Mouse (Mus musculus) forebrain, embryonic 16.5 days (tissue): ENCODE data around the gene Pcmtd2. TPM values are rescaled to one million over a fixed set of nuclear protein-coding genes. Genes with fewer than 3 reads are reported as not detected.

Experiments used
- ATAC-seq: fragments of 200-750 bp; cut with Nextera tagmentation; 2 replicates; pipeline ENCODE4 v1.8.0; 2017; ENCODE audit warnings: mild to moderate bottlenecking, moderate library complexity
- H3K27ac ChIP-seq: fragments of 300-500 bp; sonication (generic); 2 replicates; pipeline ENCODE4 v1.5.1; 2014; ENCODE audit warnings: low read length, control low read depth
- H3K27me3 ChIP-seq: fragments of 300-500 bp; sonication (generic); replicated peaks from 2 replicates; pipeline ENCODE4 v1.6.1; 2014; ENCODE audit warnings: low read length; ENCODE audit not compliant: control insufficient read depth, insufficient read depth
- H3K36me3 ChIP-seq: fragments of 300-500 bp; sonication (generic); 2 replicates; pipeline ENCODE4 v1.6.1; 2014; ENCODE audit not compliant: control insufficient read depth, insufficient read depth
- H3K4me1 ChIP-seq: fragments of 300-500 bp; sonication (generic); replicated peaks from 2 replicates; pipeline ENCODE4 v1.6.1; 2014; ENCODE audit warnings: low read length; ENCODE audit not compliant: control insufficient read depth, insufficient read depth
- H3K4me2 ChIP-seq: fragments of 300-500 bp; sonication (generic); 2 replicates; pipeline ENCODE4 v1.6.1; 2014; ENCODE audit warnings: mild to moderate bottlenecking, low read length, control low read depth
- H3K4me3 ChIP-seq: fragments of 300-500 bp; sonication (generic); replicated peaks from 2 replicates; pipeline ENCODE4 v1.5.1; 2014; ENCODE audit warnings: mild to moderate bottlenecking, low read length, control low read depth
- H3K9ac ChIP-seq: fragments of 300-500 bp; sonication (generic); replicated peaks from 2 replicates; pipeline ENCODE4 v1.6.1; 2014; ENCODE audit warnings: low read depth, low read length, control low read depth
- H3K9me3 ChIP-seq: fragments of 300-500 bp; sonication (generic); 2 replicates; pipeline ENCODE4 v1.6.1; 2016; ENCODE audit warnings: low read length; ENCODE audit not compliant: control insufficient read depth
- WGBS: fragments of 180-500 bp; shearing (Covaris S2); extraction: QIAGEN DNeasy Blood & Tissue Kit; methylation state at CpG from one replicate; pipeline ENCODE4 v1.1.7; 2014; 5-methylcytosine and 5-hydroxymethylcytosine counted together
- polyA plus RNA-seq: library from polyadenylated mRNA; unstranded; fragments of >200 nt; fragmentation: Nextera tagmentation; extraction: Ambion mirVana; gene quantifications from 2 replicates; pipeline ENCODE4 v1.2.1, GENCODE M21; 2015

The Pcmtd2 gene
- polyA plus RNA-seq, 1 experiment from 2014 or later, result 48.4 TPM

DNA sequence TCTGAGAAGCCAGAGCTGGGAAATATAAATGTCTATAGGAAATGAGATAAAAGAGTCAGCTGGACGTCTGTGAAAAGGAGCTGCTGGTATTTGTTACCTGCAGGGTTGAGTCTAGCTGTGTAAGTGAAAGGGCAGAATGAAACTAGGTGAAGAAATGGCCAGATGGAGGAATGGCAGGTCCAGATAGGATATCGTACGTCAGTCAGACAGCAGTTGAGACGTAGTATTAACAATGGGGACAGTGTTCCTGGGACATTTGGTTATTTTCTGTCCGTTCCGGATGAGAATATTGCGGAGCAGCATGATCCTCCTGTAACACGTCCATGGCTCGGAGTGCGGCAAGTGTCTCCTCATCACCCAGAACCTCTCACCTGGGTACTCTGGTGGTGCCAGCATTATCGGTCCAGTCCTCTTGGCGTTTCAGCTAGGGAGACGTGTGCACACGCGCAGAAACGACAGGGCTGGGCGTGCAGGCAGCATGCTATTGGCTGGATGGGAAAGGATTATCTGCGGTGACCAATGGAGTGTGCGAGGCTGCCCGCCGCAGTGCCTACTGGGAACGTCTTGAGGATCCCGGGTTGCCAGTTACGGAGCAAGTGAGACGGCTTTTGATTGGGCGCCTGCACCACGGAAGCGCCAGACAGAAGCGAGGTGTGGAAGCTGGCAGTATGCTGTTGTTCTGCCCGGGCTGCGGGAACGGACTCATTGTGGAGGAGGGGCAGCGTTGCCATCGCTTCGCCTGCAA, 26.3 kb downstream of the Pcmtd2 start, which contains the start of gene Polr3k:
Polr3k (plus strand) TSS at position 547 of the 745 bp plus-strand sequence.
- Histone ChIP-seq H3K4me1 (peaks cover 26% of the 10 kb centered on the region), H3K9ac (peak within 1 kb of the TSS; percentile 91), H3K27ac (peak within 1 kb of the TSS; percentile 93), H3K9me3 (no peaks in the 10 kb centered on the region), H3K4me3 (peak within 1 kb of the TSS; percentile 82), H3K27me3 (no peaks in the 10 kb centered on the region), H3K4me2 (peak within 1 kb of the TSS; percentile 91), H3K36me3 (peaks cover 11% of the 10 kb centered on the region; the same call in 1 of the 2 replicates)
- WGBS, result under 1% methylated on average over 35 of the region's 35 CpGs
- ATAC-seq, result peak; percentile 100

- Histone ChIP-seq H3K4me2 (peak overlapping the region; percentile 89), H3K4me1 (peaks cover 26% of the 10 kb centered on the region), H3K9me3 (no peaks in the 10 kb centered on the region), H3K36me3 (peaks cover 15% of the 10 kb centered on the region; the same call in 1 of the 2 replicates), H3K27me3 (no peaks in the 10 kb centered on the region), H3K4me3 (peak overlapping the region; percentile 82), H3K27ac (peak overlapping the region; percentile 93), H3K9ac (peak overlapping the region; percentile 91)
- peak; percentile 11 for ATAC-seq
- WGBS, result 0% methylated on average over 22 of the region's 22 CpGs
These were observed 26.8 kb downstream of the Pcmtd2 start for GRCm38 (mm10) chr2:181864536-181864860.

- H3K4me3 ChIP-seq, result no peak overlapping the region
- H3K36me3 ChIP-seq, result peaks cover 25% of the 10 kb centered on the region
- peaks cover 26% of the 10 kb centered on the region for H3K4me1 ChIP-seq
- no peaks in the 10 kb centered on the region for H3K9me3 ChIP-seq
- H3K9ac ChIP-seq, result no peak overlapping the region
- ATAC-seq, result no peak
- H3K4me2 ChIP-seq, result no peak overlapping the region
- H3K27me3 ChIP-seq, result no peaks in the 10 kb centered on the region
- H3K27ac ChIP-seq, result no peak overlapping the region
- 52% methylated on average over 5 of the region's 5 CpGs for WGBS
These were observed 29.3 kb downstream of the Pcmtd2 start for GRCm38 (mm10) chr2:181866931-181867330.

- Histone ChIP-seq H3K27ac (no peak overlapping the region), H3K9ac (no peak overlapping the region), H3K9me3 (no peaks in the 10 kb centered on the region), H3K4me1 (peaks cover 8% of the 10 kb centered on the region), H3K27me3 (no peaks in the 10 kb centered on the region), H3K4me2 (no peak overlapping the region), H3K4me3 (no peak overlapping the region), H3K36me3 (peaks cover 25% of the 10 kb centered on the region)
- 97% methylated on average over 2 of the region's 2 CpGs for WGBS
- no peak for ATAC-seq
These were observed 33.4 kb downstream of the Pcmtd2 start for GRCm38 (mm10) chr2:181871039-181871438.

DNA sequence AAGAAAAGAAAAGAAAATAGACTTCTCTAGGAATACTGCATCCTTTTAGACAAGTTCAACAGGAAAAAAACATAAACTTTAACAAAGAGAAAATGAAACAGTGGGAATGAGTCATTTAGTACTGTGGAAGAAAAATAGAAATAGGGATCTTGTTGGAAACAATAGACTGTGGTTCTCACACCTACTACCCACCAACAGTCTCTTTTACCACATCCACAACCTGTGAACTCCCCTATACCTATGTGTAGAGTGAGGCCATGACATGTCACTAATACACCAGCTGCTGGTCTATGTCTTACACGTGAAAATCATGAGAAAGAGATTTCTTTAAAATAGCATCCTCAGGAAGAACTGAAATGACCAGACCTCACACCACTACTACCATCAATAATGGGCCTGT, 41.2 kb downstream of the Pcmtd2 start:
- H3K4me2 ChIP-seq, result no peak overlapping the region
- no peaks in the 10 kb centered on the region for H3K9me3 ChIP-seq
- no peak overlapping the region for H3K4me3 ChIP-seq
- no peaks in the 10 kb centered on the region for H3K4me1 ChIP-seq
- H3K27me3 ChIP-seq, result no peaks in the 10 kb centered on the region
- no peak overlapping the region for H3K9ac ChIP-seq
- H3K36me3 ChIP-seq, result no peaks in the 10 kb centered on the region
- WGBS, result 67% methylated on average over 1 of the region's 1 CpGs
- ATAC-seq, result no peak
- no peak overlapping the region for H3K27ac ChIP-seq

DNA sequence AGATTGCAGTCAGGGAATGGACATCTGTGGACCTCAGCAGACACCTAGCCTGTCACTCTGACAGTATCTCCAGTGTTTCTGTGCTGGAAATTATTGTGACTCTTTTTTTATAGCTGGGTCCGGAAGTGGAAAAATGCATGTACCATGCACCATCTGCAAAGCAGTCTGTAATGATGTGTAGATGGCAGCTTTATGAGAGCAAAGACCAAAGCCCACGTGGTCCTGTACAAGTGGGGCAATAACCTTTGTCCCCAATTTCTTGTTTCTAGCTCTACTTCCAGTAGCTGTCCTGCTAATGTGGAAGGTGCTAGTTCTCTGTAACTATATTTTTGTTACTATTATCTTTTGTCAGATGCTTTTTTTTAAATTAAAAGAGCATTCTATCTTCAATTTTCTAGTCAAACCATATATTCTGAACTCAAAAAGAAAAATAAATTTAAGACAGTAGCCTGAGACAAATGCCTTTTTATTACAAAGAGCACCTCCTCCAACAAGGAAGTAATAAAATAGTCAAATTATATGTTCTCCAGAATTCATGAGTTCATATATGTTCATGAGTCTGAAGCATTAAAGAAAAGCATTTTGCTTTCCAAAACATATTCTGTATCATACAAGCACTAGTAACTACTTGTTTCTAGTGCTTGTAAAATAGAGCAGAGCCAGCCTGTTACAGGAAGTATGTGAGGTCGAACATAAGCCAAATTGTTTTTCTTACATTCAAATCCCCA, 45.5 kb downstream of the Pcmtd2 start:
- 87% methylated on average over 3 of the region's 3 CpGs for WGBS
- no peak overlapping the region for H3K9ac ChIP-seq
- H3K4me2 ChIP-seq, result no peak overlapping the region
- no peak overlapping the region for H3K4me3 ChIP-seq
- no peak for ATAC-seq
- no peaks in the 10 kb centered on the region for H3K9me3 ChIP-seq
- no peak overlapping the region for H3K27ac ChIP-seq
- H3K4me1 ChIP-seq, result no peaks in the 10 kb centered on the region
- H3K27me3 ChIP-seq, result no peaks in the 10 kb centered on the region
- no peaks in the 10 kb centered on the region for H3K36me3 ChIP-seq

Other genes with a start within 250 kb of the Pcmtd2 start
- 74.5 and 80.1 TPM in 2 replicates for gene Prpf6, start 246.0 kb upstream of the Pcmtd2 start, polyA plus RNA-seq
- gene Zfp512b, start 245.1 kb upstream of the Pcmtd2 start, polyA plus RNA-seq, result 60.6 and 79.8 TPM in 2 replicates
- 99.8 and 128 TPM in 2 replicates for gene Samd10, start 238.6 kb upstream of the Pcmtd2 start, polyA plus RNA-seq
- gene Gm29797, start 180.8 kb upstream of the Pcmtd2 start, polyA plus RNA-seq, result 0.49 TPM in 1 of 2 replicates, not detected in the other
- gene Sox18, start 166.2 kb upstream of the Pcmtd2 start, polyA plus RNA-seq, result 13.8 and 15.3 TPM in 2 replicates
- gene Tcea2, start 157.5 kb upstream of the Pcmtd2 start, polyA plus RNA-seq, result 58.3 and 60.5 TPM in 2 replicates
- 61.2 and 63.3 TPM in 2 replicates for gene Rgs19, start 143.9 kb upstream of the Pcmtd2 start, polyA plus RNA-seq
- not detected in 2 replicates for gene Lkaaear1, start 139.4 kb upstream of the Pcmtd2 start, polyA plus RNA-seq
- 46.8 and 64.1 TPM in 2 replicates for gene Oprl1, start 122.8 kb upstream of the Pcmtd2 start, polyA plus RNA-seq
- 24.1 and 24.2 TPM in 2 replicates for gene Myt1, start 74.5 kb upstream of the Pcmtd2 start, polyA plus RNA-seq
- gene Polr3k, start 26.5 kb downstream of the Pcmtd2 start, polyA plus RNA-seq, result 105 and 112 TPM in 2 replicates
- not detected in 2 replicates for gene Gm14496, start 153.3 kb downstream of the Pcmtd2 start, polyA plus RNA-seq